Mouse (Mus musculus) neural tube, embryonic 10.5 days (tissue): ENCODE results near the gene Ptgir.

ENCODE experiments used
- DNase-seq: peaks from one replicate; pipeline ENCODE4 v3.0.0-alpha.2; 2017; ENCODE audit warnings: low spot score; ENCODE audit errors: extremely low spot score

Ptgir gene

DNA sequence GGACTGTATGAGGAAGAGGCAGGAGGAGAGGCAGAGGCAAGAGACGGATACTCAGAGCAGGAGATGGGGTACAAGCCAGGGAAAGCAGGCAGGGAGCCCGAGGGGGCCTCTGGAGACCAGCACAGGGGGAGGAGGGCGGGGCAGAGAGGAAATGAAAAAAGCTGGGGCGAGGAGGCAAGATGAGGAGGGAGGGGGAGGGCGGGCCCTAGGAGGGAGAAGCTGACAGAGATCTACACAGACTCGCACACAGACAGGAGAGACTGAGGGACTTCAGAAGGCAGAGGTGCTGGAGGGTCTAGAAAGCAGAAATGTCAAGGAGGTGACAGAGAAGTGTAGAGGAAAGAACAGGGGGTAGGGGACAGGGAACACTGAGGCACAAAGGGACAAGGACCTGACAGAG, at the start of gene Ptgir:
TSS of gene Ptgir (plus strand) at position 210 of the 400 bp plus-strand sequence.
- DNase-seq, result no peak

DNA sequence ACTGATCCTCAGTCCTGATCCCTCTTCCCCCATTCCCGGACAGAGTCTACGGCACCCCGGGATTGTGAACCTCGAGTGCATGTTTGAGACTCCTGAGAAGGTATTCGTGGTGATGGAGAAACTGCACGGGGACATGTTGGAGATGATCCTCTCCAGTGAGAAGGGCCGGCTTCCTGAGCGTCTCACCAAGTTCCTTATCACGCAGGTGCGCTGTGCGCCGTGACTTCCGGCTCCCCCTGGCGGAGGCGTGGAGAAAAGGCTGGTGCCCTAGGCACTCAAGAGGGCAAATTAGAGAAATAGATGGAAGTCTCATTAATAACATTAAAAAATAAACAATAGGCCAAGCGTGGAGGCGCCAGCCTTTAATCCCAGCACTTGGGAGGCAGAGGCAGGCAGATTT, 48.0 kb upstream of the Ptgir start:
- peak; percentile 39 for DNase-seq

DNA sequence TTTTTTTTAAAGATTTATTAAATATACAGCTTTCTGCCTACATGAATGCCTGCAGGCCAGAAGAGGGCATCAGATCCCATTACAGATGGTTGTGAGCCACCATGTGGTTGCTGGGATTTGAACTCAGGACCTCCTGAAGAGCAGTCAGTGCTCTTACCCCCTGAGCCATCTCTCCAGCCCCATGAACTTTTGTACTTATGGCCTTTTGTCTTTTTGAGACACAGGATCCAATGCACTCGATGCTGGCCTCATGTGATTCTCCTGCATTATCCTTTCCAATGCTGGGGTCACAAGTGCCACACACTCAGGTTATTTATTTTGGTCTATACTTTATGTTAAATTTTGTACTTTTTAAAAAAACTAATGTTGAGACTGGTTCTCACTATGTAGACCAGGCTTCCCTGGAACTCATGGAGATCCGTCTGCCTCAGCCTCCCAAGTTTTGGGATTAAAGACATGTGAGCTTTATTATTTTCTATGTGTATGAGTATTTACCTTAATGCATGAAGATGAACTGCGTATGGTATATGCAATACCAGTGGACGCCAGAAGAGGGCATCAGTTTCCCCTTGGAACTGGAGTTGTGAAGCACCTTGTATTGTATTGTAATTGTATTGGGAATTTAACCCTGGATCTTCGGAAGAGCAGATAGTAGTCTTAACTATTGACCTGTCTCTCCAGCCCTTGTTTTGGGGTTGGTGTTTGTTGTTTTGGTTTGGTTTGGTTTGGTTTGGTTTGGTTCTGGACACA, 46.2 kb upstream of the Ptgir start:
- peak; percentile 70 for DNase-seq

DNA sequence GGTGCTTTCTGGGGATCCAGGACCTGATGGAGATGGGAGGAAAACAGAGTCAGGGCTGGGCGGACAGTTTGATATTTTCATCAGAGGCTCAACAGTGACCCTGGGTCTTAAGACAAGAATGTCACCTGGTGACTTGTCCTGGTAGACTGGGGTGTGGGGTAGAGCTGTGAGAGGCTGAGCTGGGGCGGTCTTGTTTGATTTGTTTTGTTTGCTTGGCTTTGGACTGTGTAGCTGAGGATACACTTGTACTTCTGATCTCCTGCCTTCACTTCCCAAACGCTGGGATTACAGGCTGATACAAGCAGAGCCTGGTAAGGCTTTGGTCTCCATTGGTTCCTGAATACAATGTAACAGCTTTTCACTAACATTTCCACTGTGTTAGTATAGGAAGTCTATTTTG, 38.8 kb upstream of the Ptgir start:
- DNase-seq, result no peak

DNA sequence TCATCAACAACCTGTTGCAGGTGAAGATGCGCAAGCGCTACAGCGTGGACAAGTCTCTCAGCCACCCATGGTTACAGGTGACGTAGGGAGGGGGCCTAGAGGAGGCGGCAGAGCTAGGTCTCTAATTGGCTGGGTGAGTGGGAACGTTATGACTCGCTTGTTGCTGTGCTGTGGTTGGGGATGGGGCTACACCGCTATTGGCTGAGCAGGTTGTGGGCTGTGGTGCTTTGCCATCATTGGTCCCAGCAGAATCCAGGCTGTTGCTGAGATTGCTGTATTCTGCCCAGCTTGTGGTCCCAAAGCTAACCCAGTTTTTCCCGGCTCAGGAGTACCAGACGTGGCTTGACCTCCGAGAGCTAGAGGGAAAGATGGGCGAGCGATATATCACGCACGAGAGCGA, 36.8 kb upstream of the Ptgir start:
- peak; percentile 42 for DNase-seq

DNA sequence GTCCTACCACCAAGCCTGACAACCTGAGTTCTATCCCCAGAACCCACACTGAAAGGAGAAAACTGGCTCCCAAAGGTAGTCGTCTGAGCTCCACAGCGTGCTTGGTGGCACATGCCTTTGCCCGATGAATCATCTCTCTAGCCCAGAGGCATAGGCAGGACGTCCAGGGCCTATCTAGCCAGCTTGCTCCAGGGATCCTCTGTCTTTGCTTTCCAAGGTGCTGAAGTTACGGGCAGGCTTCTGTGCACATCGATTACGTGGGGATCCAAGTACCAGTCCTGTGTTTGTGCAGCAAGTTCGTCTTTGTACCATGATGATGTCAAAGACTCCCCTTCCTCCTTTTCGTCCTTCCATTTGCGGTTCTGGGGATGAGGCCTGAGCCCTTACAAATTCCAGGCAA, 34.7 kb upstream of the Ptgir start:
- no peak for DNase-seq

DNA sequence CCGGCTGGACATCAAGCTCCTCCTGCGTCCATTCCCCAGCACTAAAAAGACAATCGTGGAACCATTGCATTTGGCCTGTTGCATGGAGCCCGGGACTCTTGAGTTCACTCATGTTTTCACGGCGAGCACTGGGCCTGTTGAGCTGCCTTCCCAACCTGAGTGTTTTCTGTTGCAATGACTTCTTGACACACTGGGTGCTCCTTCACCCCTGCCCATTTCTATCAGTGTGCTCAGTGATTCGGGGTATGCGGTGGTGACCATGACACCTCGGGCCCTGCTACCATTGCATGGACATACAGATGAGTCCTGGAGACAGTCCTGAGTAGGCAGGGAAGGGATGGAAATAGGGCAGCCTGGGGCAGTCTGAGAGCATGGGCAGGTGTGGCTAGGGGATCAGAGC, 33.8 kb upstream of the Ptgir start:
- no peak for DNase-seq

DNA sequence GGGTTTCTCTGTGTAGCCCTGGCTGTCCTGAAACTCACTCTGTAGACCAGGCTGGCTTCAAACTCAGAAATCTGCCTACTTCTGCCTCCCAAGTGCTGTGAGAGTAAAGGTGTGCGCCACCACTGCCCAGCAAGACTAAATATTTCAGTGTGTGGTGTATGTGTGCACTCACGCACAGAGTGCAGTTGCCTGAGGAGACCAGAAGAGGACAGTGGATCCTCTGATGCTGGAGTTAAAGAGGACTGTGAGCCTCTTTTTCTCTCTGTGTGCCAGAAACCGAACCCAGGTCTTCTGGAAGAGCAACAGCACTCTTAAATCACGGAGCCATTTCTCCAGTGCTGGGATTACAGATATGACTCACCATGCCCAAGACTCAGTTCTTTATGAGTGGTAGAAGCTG, 32.9 kb upstream of the Ptgir start:
- no peak for DNase-seq

DNA sequence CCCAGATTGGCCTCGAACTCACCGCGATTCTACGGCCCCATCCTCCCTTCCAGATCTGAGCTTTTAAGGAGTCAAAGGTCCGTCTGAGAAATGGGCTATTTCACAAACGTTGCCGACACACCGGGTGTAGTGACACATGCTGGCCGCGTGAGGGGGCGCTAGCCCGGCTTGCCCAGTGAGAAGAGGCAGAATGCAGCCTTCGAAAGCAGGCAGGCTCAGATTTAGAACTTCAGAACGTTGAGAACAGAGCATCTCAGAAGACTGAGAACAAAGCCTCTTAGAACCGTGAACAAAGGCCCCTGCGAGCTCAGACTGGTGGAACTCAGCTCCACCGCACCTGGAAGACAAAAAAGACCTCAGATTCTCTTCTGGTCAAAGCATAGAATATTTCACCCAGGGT, 32.1 kb upstream of the Ptgir start:
- peak; percentile 75 for DNase-seq

DNA sequence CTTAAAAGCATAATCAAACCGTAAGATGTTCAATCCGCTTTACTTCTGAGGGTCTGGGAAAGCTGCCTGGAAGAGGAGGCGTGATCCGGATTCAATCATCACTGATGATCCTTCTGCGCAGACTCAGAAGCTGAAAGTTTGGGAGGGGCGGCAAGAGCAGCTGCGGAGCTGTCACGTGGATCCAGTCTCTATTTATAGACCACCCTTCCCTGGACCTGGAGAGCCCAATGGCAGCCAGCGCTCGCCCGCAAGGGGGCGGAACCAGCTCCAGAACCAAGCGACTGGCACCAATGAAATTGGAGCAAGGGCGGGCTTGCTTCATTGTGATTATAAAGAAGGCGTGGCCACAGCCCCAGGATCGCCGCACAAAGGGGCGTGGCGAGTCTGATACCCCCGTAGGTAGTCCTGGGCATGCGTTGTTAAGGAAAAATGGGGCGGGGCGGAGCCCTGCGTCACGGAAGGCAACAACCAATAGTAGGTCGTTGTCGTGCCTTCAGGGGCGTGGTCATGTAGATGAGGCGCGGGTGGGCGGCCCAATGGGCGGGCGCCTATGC, 31.5 kb upstream of the Ptgir start:
- DNase-seq, result peak; percentile 99

DNA sequence AGATGAGACGGTGACA, 31.2 kb upstream of the Ptgir start, which contains the start of gene Dact3:
TSS of gene Dact3 (plus strand) at position 8 of the 16 bp plus-strand sequence.
- no peak for DNase-seq

DNA sequence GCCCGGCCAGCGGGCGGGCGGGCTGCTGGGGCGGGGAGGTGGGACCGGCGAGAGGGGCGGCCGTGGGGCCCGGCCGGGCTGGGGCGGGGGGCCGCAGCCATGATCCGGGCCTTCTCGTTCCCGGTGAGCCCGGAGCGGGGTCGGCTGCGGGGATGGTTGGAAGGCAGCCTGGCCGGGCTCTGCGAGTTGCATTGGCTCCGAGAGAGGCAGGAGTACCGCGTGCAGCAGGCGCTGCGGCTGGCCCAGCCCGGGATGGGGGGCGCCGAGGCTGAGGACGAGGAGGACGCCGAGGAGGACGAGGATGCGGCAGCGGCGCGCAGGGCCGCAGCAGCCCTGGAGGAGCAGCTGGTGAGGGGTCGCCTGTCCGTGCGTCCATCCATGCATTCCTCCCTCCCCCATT, 31.0 kb upstream of the Ptgir start:
- no peak for DNase-seq

DNA sequence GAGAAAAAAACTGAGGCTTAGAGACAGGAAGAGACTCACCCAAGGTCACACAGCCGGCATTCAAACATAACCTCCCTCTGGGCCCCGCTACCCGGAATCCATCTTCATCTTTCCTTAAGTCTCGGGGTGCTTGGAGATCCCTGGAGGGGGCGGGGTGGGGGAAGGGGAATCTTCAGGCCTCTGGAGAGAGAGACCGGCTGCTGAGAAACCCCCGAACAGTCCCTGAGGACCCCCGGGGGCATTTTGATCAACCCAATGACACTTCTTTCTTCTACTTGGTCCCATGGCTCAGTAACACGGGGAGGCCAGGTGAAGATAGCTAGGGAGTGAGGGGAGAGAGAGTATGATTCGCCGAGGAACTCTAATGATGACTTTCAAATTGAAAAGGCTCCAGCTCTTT, 30.3 kb upstream of the Ptgir start:
- peak; percentile 40 for DNase-seq

DNA sequence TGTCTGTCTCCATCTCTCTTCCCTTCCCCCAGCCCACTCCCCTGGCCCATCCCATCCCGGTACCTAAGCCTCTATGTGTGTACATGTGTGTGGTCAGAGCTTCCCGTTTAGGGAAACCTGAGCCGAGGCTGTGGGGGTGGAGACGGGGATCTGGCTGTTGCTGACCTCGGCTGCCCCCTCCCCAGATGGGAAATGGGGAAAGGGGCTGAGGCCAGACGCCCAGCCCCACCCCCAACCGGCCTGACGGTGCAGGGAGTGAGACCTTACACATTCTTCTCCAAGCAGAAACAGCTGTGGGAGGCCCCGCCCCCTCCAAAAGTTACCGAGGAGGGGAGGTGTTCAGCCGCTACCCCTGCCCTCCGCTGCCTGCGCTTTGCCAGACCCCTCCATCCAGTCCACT, 29.7 kb upstream of the Ptgir start:
- peak; percentile 87 for DNase-seq

DNA sequence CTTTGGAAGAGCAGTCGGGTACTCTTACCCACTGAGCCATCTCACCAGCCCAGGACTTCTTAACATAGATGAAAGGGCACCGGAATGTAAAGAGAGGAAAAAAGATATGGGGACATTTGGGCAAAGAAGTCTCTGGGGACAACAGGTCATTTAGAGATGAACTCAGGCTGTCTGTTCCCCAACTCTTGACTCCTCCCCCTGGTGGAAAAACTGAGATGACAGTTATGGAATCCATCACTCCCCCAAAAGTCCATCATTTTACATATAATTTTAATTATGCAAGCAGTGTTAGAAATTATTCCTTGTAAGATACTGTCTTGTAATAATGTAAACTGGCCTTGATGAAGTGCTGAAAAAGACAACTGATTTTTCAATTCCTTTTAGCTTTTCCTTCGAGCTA, 28.6 kb upstream of the Ptgir start:
- DNase-seq, result no peak

DNA sequence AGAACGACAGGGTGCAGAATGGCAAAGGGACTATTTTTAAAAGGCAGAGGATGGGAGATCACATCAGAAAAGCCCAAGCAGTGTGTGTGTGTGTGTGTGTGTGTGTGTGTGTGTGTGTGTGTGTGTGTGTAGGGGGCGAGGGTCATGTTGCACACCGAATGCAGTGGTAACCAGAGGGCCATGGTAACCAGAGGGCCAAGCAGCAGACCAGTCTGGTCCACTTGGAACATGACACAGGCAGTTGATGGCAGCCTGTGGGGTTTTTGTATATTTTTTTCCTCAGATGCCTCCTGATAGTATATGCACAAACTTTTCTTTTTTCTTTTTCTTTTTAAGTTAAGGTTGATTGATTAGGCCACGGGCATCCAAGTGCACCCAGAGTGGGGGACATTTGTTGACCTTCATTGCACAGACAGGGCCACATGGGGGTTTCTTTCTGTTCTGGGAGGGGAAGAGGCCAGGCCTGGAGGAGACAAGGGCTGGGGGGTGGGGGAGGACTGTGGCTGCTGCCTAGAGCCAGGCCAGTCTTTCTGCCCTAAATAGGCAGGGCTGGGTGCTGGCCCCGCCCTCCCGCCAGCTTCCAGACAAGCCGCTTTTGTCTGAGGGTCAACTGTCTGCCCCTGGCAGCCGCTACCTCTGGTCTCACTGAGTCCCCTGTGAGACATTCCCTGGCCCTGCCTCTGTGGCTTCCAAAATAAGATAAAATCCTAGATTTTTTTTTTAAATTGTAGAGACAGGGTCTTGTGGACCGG, 26.3 kb upstream of the Ptgir start:
- peak; percentile 85 for DNase-seq

DNA sequence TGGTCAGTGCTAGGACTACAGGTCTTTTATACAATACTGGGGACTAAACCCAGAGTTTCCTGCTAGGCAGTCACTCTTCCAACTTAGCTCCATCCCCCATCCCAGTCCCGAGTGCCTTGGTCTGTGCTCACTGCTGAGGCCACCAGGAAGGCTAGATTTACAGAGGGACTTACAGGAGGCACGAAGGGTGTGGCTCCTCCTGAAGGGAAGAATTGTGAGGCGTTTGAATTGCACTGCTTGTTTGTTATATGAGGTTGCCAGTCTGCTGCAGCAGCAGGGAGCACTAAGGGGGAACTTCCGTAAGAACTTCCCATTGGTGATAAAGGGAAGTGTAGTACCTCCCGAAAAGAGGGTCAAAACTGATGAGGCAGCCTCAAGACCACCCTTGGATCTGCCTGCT, 25.7 kb upstream of the Ptgir start:
- DNase-seq, result no peak

DNA sequence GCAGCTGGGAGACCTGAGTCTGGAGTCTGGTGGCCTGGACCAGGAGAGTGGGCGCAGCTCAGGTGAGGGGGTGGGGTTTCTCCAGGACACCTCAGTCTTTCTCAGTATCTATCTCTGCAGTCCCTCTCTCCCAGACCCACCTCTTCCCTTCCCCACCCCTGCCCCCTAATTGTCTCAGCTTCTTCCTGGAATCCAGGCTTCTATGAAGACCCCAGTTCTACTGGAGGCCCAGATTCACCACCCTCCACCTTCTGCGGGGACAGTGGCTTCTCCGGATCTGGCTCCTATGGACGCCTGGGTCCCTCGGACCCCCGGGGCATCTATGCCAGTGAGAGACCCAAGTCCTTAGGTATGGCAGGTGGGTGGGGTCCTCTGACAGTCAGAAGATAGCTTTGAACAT, 23.1 kb upstream of the Ptgir start:
- no peak for DNase-seq

DNA sequence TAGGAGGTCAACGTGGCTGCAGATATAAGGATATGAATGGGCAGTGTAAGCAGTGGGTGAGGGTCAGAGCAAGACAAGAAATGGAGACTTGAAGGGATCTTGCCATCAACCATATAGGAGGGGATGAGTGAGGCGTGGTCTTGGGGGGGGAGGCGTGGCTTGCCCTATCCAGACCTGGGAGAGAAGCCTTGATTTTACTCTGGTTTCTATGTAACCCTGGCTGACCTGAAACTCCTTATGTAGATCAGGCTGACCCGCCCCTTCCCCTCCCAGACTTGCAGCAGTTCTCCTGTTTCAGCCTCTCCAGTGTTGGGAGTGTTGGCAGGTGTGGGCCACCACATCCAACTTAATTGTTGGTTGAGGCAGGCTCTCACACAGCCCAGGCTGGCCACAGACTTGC, 22.0 kb upstream of the Ptgir start:
- no peak for DNase-seq

DNA sequence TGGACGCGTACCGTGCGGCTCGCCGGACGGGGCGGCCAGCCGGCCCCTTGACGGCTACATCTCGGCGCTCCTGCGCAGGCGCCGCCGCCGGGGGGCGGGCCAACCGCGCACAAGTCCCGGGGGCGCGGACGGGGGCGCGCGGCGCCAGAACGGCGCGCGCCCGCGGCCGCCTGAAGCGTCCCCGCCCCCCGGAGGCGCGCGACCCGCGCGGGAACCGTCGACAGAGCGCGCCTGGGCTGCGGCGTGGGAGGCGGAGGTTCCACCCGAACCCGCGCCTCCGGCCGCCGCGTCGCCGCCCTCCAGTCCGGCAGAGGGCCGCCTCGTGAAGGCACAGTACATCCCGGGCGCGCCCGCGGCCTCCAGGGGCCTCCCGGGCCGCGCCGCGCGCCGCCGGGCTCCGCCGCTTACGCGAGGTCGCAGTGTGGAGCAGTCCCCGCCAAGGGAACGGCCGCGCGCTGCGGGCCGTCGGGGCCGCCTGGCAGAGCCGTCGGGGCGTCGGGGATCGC, 21.0 kb upstream of the Ptgir start:
- DNase-seq, result no peak

DNA sequence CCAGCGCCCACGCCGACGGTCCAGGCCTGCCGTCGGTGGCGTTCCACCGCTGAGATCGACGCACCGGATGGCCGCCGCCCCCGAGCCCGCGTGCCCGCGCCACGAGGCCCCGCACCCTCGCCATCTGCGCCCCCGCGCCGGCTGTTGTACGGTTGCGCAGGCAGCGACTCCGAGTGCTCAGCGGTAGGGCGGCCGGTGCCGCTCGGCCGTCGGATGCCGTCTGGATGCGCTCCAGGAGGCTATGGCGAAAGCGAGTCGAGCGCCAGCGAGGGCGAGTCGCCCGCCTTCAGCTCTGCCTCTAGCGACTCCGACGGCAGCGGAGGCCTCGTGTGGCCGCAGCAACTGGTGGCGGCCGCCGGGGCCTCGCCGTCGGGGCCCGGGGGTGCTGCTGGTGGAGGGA, 20.4 kb upstream of the Ptgir start:
- no peak for DNase-seq

DNA sequence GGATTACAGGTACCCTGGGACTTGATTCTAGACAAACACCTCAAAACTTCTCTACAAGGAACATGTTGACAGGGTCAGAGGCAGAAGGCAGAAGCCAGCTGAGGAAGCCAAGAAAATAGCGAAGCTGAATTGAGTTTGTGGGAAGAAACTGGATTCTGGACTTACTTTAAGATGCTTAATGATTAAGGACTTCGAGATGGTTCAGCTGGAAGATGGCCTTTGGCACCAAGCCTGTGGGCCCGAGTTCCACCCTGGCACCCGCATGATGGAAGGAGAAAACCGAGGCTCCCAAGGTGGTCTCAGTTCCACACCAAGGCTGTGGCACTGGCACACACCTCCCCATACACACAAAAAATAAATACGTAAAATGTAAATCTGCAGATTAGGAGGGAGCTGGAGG, 15.8 kb upstream of the Ptgir start:
- no peak for DNase-seq

DNA sequence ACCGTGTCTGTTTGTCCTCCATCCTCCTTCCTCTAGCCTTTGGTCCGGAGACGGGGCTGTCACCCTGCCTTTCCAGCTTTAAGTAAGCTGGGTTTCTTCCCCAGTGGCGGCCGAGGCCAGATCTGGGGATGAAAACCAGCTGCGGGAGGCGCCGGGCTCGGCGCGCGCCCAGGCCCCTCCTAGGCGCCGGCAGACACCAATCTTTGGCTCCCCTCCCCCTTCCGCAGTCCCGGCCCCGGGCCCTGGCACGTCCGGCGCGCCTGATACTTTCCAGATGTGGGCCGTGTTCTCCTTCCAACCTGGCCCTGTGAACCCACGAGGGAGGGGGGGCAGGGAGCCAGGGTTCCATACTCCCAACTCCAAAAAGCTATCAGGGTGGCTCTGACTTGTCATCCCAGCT, 15.3 kb upstream of the Ptgir start:
- DNase-seq, result peak; percentile 90
